Mouse (Mus musculus): ENCODE results near the gene Gm20388. TPM values are rescaled to one million over a fixed set of nuclear protein-coding genes. Genes with fewer than 3 reads are reported as not detected.

The Gm20388 gene
- polyA plus RNA-seq, 1 experiment from 2014 or later: 7.4 TPM

- Histone ChIP-seq H3K4me2 (no peak overlapping the region), H3K36me3 (peaks cover 33% of the 10 kb centered on the region), H3K4me3 (replicated peaks) (no peak overlapping the region), H3K4me1 (peaks cover 8% of the 10 kb centered on the region; the same call in 1 of the 2 replicates), H3K27ac (no peak overlapping the region), H3K9ac (no peak overlapping the region), H3K9me3 (replicated peaks) (no peaks in the 10 kb centered on the region), H3K27me3 (no peaks in the 10 kb centered on the region)
- no peak for ATAC-seq (replicated peaks; ENCODE audit: low FRiP score)
- WGBS: 75% methylated on average over 6 of the region's 6 CpGs
Measured at GRCm38 (mm10) chr8:121563701-121564100, 1653.1 kb downstream of the Gm20388 start.

GRCm38 (mm10) chr8:121568321-121568720 lies 1657.7 kb downstream of the Gm20388 start:
- no peaks in the 10 kb centered on the region for H3K27me3 ChIP-seq
- peaks cover 16% of the 10 kb centered on the region; the same call in 1 of the 2 replicates for H3K36me3 ChIP-seq
- 69% methylated on average over 6 of the region's 6 CpGs for WGBS
- ATAC-seq (replicated peaks; ENCODE audit: low FRiP score): no peak
- H3K4me1 ChIP-seq: peaks cover 11% of the 10 kb centered on the region
- no peak overlapping the region for H3K9ac ChIP-seq
- no peak overlapping the region for H3K4me2 ChIP-seq
- H3K4me3 ChIP-seq (replicated peaks): no peak overlapping the region
- no peaks in the 10 kb centered on the region for H3K9me3 ChIP-seq (replicated peaks)
- no peak overlapping the region for H3K27ac ChIP-seq

- H3K9me3 ChIP-seq (replicated peaks): no peaks in the 10 kb centered on the region
- ATAC-seq (replicated peaks; ENCODE audit: low FRiP score): no peak
- peaks cover 7% of the 10 kb centered on the region; the same call in 1 of the 2 replicates for H3K36me3 ChIP-seq
- H3K4me1 ChIP-seq: peaks cover 23% of the 10 kb centered on the region
- H3K9ac ChIP-seq: no peak overlapping the region
- H3K27ac ChIP-seq: no peak overlapping the region
- no peak overlapping the region for H3K4me2 ChIP-seq
- WGBS: 80% methylated on average over 21 of the region's 21 CpGs
- no peak overlapping the region for H3K4me3 ChIP-seq (replicated peaks)
- no peaks in the 10 kb centered on the region for H3K27me3 ChIP-seq
Measured at GRCm38 (mm10) chr8:121570335-121570734, 1659.7 kb downstream of the Gm20388 start.

- Histone ChIP-seq H3K9me3 (replicated peaks) (no peaks in the 10 kb centered on the region), H3K4me3 (replicated peaks) (no peak overlapping the region), H3K4me1 (peaks cover 26% of the 10 kb centered on the region), H3K4me2 (no peak overlapping the region), H3K27ac (no peak overlapping the region), H3K27me3 (no peaks in the 10 kb centered on the region), H3K9ac (no peak overlapping the region), H3K36me3 (peaks cover 3% of the 10 kb centered on the region; the same call in 1 of the 2 replicates)
- WGBS: 84% methylated on average over 17 of the region's 17 CpGs
- ATAC-seq (replicated peaks; ENCODE audit: low FRiP score): no peak
Measured at GRCm38 (mm10) chr8:121570801-121571200, 1660.2 kb downstream of the Gm20388 start.

GRCm38 (mm10) chr8:121572121-121572520 lies 1661.5 kb downstream of the Gm20388 start:
- WGBS: 67% methylated on average over 7 of the region's 7 CpGs

GRCm38 (mm10) chr8:121573275-121573674 lies 1662.6 kb downstream of the Gm20388 start:
- Histone ChIP-seq H3K36me3 (no peaks in the 10 kb centered on the region), H3K27ac (no peak overlapping the region), H3K4me1 (peaks cover 46% of the 10 kb centered on the region), H3K4me2 (no peak overlapping the region), H3K4me3 (replicated peaks) (no peak overlapping the region), H3K9ac (no peak overlapping the region), H3K27me3 (no peaks in the 10 kb centered on the region), H3K9me3 (replicated peaks) (no peaks in the 10 kb centered on the region)
- ATAC-seq (replicated peaks; ENCODE audit: low FRiP score): peak; percentile 50; the same call in 1 of the 2 replicates
- WGBS: 27% methylated on average over 3 of the region's 3 CpGs

More at GRCm38 (mm10) chr8:121572121-121572520, 1661.5 kb downstream of the Gm20388 start:
- Histone ChIP-seq H3K36me3 (no peaks in the 10 kb centered on the region), H3K27ac (no peak overlapping the region), H3K9me3 (replicated peaks) (no peaks in the 10 kb centered on the region), H3K27me3 (no peaks in the 10 kb centered on the region), H3K9ac (no peak overlapping the region), H3K4me2 (no peak overlapping the region), H3K4me3 (replicated peaks) (no peak overlapping the region), H3K4me1 (peaks cover 38% of the 10 kb centered on the region)
- no peak for ATAC-seq (replicated peaks; ENCODE audit: low FRiP score)

DNA sequence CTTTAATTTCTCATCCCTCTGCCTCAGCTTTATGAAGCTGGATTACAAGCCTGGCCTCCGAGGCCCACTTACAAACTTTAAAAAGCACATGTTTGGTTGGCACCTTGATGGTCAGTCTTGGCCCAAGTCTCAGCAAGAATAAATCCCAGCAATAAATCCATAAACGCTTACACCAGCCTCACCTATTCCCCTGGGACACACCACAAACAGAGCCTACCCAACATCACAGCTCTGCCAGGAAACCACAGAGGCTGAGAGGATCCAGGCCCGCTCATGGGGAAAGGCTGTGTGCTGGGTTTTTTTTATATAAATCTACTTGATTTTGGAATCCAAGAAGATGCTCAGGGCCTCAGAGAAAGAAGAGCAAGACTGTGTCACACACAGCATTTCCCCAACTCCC lies 1665.0 kb downstream of the Gm20388 start:
- Histone ChIP-seq H3K4me3 (replicated peaks) (no peak overlapping the region), H3K36me3 (no peaks in the 10 kb centered on the region), H3K9ac (no peak overlapping the region), H3K9me3 (replicated peaks) (no peaks in the 10 kb centered on the region), H3K4me2 (no peak overlapping the region), H3K27me3 (no peaks in the 10 kb centered on the region; the same call in 1 of the 2 replicates), H3K4me1 (peaks cover 49% of the 10 kb centered on the region), H3K27ac (no peak overlapping the region)
- no peak for ATAC-seq (replicated peaks; ENCODE audit: low FRiP score)
- WGBS: 52% methylated on average over 3 of the region's 3 CpGs

DNA sequence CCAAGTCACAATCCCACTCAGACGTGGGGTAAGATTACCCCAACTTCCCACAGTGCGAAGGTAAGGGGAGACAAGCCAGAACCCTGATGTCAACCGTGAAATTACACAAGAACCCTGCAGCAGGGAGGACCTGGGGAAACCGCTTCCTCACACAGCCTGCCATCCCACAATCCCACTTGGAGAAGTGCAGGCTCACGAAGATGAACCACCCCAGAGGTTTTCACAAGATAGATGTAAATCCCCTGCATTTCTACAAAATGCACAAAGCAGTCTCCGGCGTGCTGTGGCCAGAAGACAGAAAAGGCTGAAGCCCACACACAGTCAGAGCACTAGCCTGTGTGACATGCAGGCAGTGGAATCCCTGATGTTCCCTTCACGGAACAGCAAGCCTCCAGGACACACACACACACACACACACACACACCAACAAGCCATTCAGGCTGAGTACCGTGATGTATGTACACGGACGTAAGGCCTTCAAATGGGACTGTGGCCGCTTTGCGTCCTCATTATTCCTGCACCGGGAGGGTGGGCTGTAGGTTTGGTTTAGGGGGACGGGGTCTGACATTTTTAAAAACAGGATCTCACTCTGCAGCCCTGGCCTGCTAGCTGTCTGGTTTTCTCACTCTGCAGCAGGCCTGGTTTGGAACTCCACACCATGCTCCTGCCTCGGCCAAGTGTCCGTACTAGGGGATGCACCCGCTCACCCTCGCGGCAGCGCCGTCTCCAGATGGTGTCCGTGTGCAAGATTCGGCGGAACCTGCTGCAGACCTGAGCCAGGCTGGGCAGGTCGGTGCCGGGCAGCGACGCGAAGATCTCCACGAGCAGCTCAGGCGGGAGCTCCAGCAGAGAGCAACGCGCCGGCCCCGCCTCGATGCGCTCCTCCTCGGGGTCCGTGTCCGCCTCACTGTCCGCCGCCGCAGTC lies 1667.4 kb downstream of the Gm20388 start:
- H3K9ac ChIP-seq: peak overlapping the region; percentile 75
- no peaks in the 10 kb centered on the region for H3K9me3 ChIP-seq (replicated peaks)
- H3K36me3 ChIP-seq: no peaks in the 10 kb centered on the region
- peak; percentile 77 for ATAC-seq (replicated peaks; ENCODE audit: low FRiP score)
- 2% methylated on average over 35 of the region's 44 CpGs for WGBS
- peak overlapping the region; percentile 69 for H3K4me3 ChIP-seq (replicated peaks)
- peaks cover 49% of the 10 kb centered on the region for H3K4me1 ChIP-seq
- H3K27me3 ChIP-seq: peaks cover 5% of the 10 kb centered on the region; the same call in 1 of the 2 replicates
- H3K4me2 ChIP-seq: peak overlapping the region; percentile 78
- peak overlapping the region; percentile 55; the same call in 1 of the 2 replicates for H3K27ac ChIP-seq

DNA sequence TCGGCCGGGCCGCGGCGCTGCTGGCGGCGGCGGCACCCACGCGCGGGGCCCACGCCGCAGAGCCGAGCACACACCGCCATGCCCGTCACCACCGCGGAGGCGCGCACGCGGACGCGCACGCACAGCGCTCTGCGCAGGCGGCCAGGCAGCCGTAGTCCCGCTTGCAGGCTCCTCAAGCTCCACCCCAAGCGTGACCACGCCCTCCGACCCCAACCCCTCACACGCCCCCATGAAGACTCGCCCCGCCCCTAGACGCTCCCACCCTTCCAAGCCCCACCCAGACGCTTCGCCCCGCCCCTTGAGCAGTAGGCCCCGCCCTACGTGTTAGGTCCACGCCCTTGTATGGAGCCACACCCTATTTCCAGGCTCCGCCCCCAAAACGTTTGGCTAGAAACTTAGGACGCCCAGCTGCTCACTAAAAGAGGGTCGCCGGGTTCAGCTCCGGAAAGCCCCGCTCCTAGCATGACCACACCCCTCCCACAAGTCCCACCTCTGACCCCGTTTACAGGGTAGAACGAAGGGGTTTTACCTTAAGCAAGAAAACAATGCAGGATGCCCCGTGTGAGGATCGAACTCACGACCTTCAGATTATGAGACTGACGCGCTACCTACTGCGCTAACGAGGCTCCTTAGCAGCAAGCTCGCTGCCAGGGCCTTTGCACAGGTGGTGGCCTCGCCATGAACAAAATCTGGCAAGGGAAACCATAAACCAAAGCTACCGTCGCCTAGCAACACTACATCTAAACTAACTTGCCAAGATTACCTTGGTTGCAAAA lies 1668.2 kb downstream of the Gm20388 start, which contains the start of gene Fbxo31:
TSS of gene Fbxo31 (minus strand) at position 131 of the 776 bp plus-strand sequence.
- no peaks in the 10 kb centered on the region for H3K36me3 ChIP-seq
- H3K4me1 ChIP-seq: peaks cover 42% of the 10 kb centered on the region
- H3K9ac ChIP-seq: peak within 1 kb of the TSS; percentile 75
- WGBS: under 1% methylated on average over 63 of the region's 63 CpGs
- peak within 1 kb of the TSS; percentile 55 for H3K27ac ChIP-seq
- H3K27me3 ChIP-seq: peaks cover 5% of the 10 kb centered on the region; the same call in 1 of the 2 replicates
- H3K9me3 ChIP-seq (replicated peaks): no peaks in the 10 kb centered on the region
- H3K4me2 ChIP-seq: peak within 1 kb of the TSS; percentile 78
- peak within 1 kb of the TSS; percentile 69 for H3K4me3 ChIP-seq (replicated peaks)
- peak; percentile 92 for ATAC-seq (replicated peaks; ENCODE audit: low FRiP score)

GRCm38 (mm10) chr8:121580465-121580864 lies 1669.8 kb downstream of the Gm20388 start:
- H3K36me3 ChIP-seq: no peaks in the 10 kb centered on the region
- H3K27me3 ChIP-seq: peaks cover 5% of the 10 kb centered on the region; the same call in 1 of the 2 replicates
- no peak overlapping the region for H3K27ac ChIP-seq
- H3K4me2 ChIP-seq: no peak overlapping the region
- no peaks in the 10 kb centered on the region for H3K9me3 ChIP-seq (replicated peaks)
- peaks cover 39% of the 10 kb centered on the region for H3K4me1 ChIP-seq
- ATAC-seq (replicated peaks; ENCODE audit: low FRiP score): no peak
- 28% methylated on average over 9 of the region's 9 CpGs for WGBS
- no peak overlapping the region for H3K9ac ChIP-seq
- H3K4me3 ChIP-seq (replicated peaks): no peak overlapping the region

GRCm38 (mm10) chr8:121583653-121584052 lies 1673.0 kb downstream of the Gm20388 start:
- no peak for ATAC-seq (replicated peaks; ENCODE audit: low FRiP score)
- WGBS: 49% methylated on average over 8 of the region's 8 CpGs
- Histone ChIP-seq H3K9me3 (replicated peaks) (no peaks in the 10 kb centered on the region), H3K9ac (no peak overlapping the region), H3K4me2 (no peak overlapping the region), H3K4me1 (peaks cover 15% of the 10 kb centered on the region), H3K27ac (no peak overlapping the region), H3K4me3 (replicated peaks) (no peak overlapping the region), H3K27me3 (peaks cover 5% of the 10 kb centered on the region; the same call in 1 of the 2 replicates), H3K36me3 (no peaks in the 10 kb centered on the region)
